Mouse (Mus musculus): ENCODE measurements around the gene Brms1l. TPM values are rescaled to one million over a fixed set of nuclear protein-coding genes. Genes with fewer than 3 reads are reported as not detected.

Gene Brms1l
- total RNA-seq, 1 experiment = 23.5 TPM

- no peak for DNase-seq (ENCODE audit: low read depth, low spot score)
Observed at GRCm38 (mm10) chr12:55888570-55888969, 52.4 kb downstream of the Brms1l start.

GRCm38 (mm10) chr12:55904801-55905200 lies 68.7 kb downstream of the Brms1l start:
- in situ Hi-C loops (cut with MboI; ENCODE audit: low sequenced_read_pairs in 2 of 2, unreplicated experiment in 2 of 2) = no loop called here
- DNase-seq (ENCODE audit: low read depth, low spot score) = no peak
- H3K4me1 ChIP-seq (ENCODE audit: control insufficient read depth in 2 of 2, insufficient read depth in 2 of 2, low read length in 2 of 2, poor library complexity in 1 of 2) = no peaks in the 10 kb centered on the region
- TF ChIP-seq CHD2 (IDR thresholded peaks at IDR 0.05; ENCODE audit: low read depth, low read length) = no peak
- TF ChIP-seq ZC3H11A (IDR thresholded peaks at IDR 0.05; ENCODE audit: borderline replicate concordance, low read depth, low read length) = no peak
- TF ChIP-seq MAFK (IDR thresholded peaks at IDR 0.05; ENCODE audit: insufficient read depth, low read depth, low read length) = no peak
- TF ChIP-seq HCFC1 (IDR thresholded peaks at IDR 0.05; ENCODE audit: borderline replicate concordance, insufficient read depth, low read length) = no peak
- TF ChIP-seq ZNF384 (IDR thresholded peaks at IDR 0.05; ENCODE audit: low read depth, low read length) = no peak
- no peaks in the 10 kb centered on the region for H3K9me3 ChIP-seq (ENCODE audit: control insufficient read depth, insufficient read depth, low read depth, low read length)
- no peak overlapping the region for H3K4me3 ChIP-seq (ENCODE audit: insufficient read depth in 1 of 2, low read depth in 1 of 2, low read length in 2 of 2, poor library complexity in 1 of 2, severe bottlenecking in 1 of 2)
- H3K9ac ChIP-seq (ENCODE audit: insufficient read depth, low read depth, low read length, poor library complexity, severe bottlenecking) = no peak overlapping the region
- H3K36me3 ChIP-seq (ENCODE audit: control insufficient read depth, insufficient read depth, low read length, poor library complexity, severe bottlenecking) = no peaks in the 10 kb centered on the region
- H3K27ac ChIP-seq (ENCODE audit: insufficient read depth, low read depth, low read length, poor library complexity, severe bottlenecking) = no peak overlapping the region

More at GRCm38 (mm10) chr12:55888570-55888969, 52.4 kb downstream of the Brms1l start:
- Histone ChIP-seq H3K9me3 (ENCODE audit: control insufficient read depth, insufficient read depth, low read depth, low read length) (no peaks in the 10 kb centered on the region), H3K4me1 (ENCODE audit: control insufficient read depth in 2 of 2, insufficient read depth in 2 of 2, low read length in 2 of 2, poor library complexity in 1 of 2) (0 out of 4 replicates have a peak, but pooled peaks cover 0 to 2% of the 10 kb centered on the region in 2 experiments), H3K36me3 (ENCODE audit: control insufficient read depth, insufficient read depth, low read length, poor library complexity, severe bottlenecking) (no peaks in the 10 kb centered on the region), H3K9ac (ENCODE audit: insufficient read depth, low read depth, low read length, poor library complexity, severe bottlenecking) (no peak overlapping the region), H3K4me3 (ENCODE audit: insufficient read depth in 1 of 2, low read depth in 1 of 2, low read length in 2 of 2, poor library complexity in 1 of 2, severe bottlenecking in 1 of 2) (no peak overlapping the region), H3K27ac (ENCODE audit: insufficient read depth, low read depth, low read length, poor library complexity, severe bottlenecking) (no peak overlapping the region)
- in situ Hi-C loops (cut with MboI; ENCODE audit: low sequenced_read_pairs in 2 of 2, unreplicated experiment in 2 of 2) = loop anchor here in 1 of 2 experiments (25.0 kb wide), 1 partner anchor 749 kb away; no protein-coding TSS in a partner anchor
- TF ChIP-seq ZNF384 (IDR thresholded peaks at IDR 0.05; ENCODE audit: low read depth, low read length) = no peak
- TF ChIP-seq CHD2 (IDR thresholded peaks at IDR 0.05; ENCODE audit: low read depth, low read length) = no peak
- TF ChIP-seq MAFK (IDR thresholded peaks at IDR 0.05; ENCODE audit: insufficient read depth, low read depth, low read length) = no peak
- no peak for TF ChIP-seq HCFC1 (IDR thresholded peaks at IDR 0.05; ENCODE audit: borderline replicate concordance, insufficient read depth, low read length)

GRCm38 (mm10) chr12:55912138-55912537 lies 76.0 kb downstream of the Brms1l start:
- no peak for DNase-seq (ENCODE audit: low read depth, low spot score)
- H3K4me3 ChIP-seq (ENCODE audit: insufficient read depth in 1 of 2, low read depth in 1 of 2, low read length in 2 of 2, poor library complexity in 1 of 2, severe bottlenecking in 1 of 2) = no peak overlapping the region
- no peaks in the 10 kb centered on the region for H3K36me3 ChIP-seq (ENCODE audit: control insufficient read depth, insufficient read depth, low read length, poor library complexity, severe bottlenecking)
- H3K4me1 ChIP-seq (ENCODE audit: control insufficient read depth in 2 of 2, insufficient read depth in 2 of 2, low read length in 2 of 2, poor library complexity in 1 of 2) = no peaks in the 10 kb centered on the region
- no peak overlapping the region for H3K27ac ChIP-seq (ENCODE audit: insufficient read depth, low read depth, low read length, poor library complexity, severe bottlenecking)
- TF ChIP-seq HCFC1 (IDR thresholded peaks at IDR 0.05; ENCODE audit: borderline replicate concordance, insufficient read depth, low read length) = no peak
- no peak for TF ChIP-seq MAFK (IDR thresholded peaks at IDR 0.05; ENCODE audit: insufficient read depth, low read depth, low read length)
- TF ChIP-seq CHD2 (IDR thresholded peaks at IDR 0.05; ENCODE audit: low read depth, low read length) = no peak
- no peak for TF ChIP-seq ZC3H11A (IDR thresholded peaks at IDR 0.05; ENCODE audit: borderline replicate concordance, low read depth, low read length)
- TF ChIP-seq ZNF384 (IDR thresholded peaks at IDR 0.05; ENCODE audit: low read depth, low read length) = no peak
- no peaks in the 10 kb centered on the region for H3K9me3 ChIP-seq (ENCODE audit: control insufficient read depth, insufficient read depth, low read depth, low read length)
- H3K9ac ChIP-seq (ENCODE audit: insufficient read depth, low read depth, low read length, poor library complexity, severe bottlenecking) = no peak overlapping the region
- in situ Hi-C loops (cut with MboI; ENCODE audit: low sequenced_read_pairs in 2 of 2, unreplicated experiment in 2 of 2) = no loop called here

GRCm38 (mm10) chr12:55913201-55913600 lies 77.1 kb downstream of the Brms1l start:
- Histone ChIP-seq H3K4me1 (ENCODE audit: control insufficient read depth in 2 of 2, insufficient read depth in 2 of 2, low read length in 2 of 2, poor library complexity in 1 of 2) (no peaks in the 10 kb centered on the region), H3K27ac (ENCODE audit: insufficient read depth, low read depth, low read length, poor library complexity, severe bottlenecking) (no peak overlapping the region), H3K36me3 (ENCODE audit: control insufficient read depth, insufficient read depth, low read length, poor library complexity, severe bottlenecking) (no peaks in the 10 kb centered on the region), H3K9me3 (ENCODE audit: control insufficient read depth, insufficient read depth, low read depth, low read length) (no peaks in the 10 kb centered on the region), H3K9ac (ENCODE audit: insufficient read depth, low read depth, low read length, poor library complexity, severe bottlenecking) (no peak overlapping the region), H3K4me3 (ENCODE audit: insufficient read depth in 1 of 2, low read depth in 1 of 2, low read length in 2 of 2, poor library complexity in 1 of 2, severe bottlenecking in 1 of 2) (no peak overlapping the region)
- no peak for DNase-seq (ENCODE audit: low read depth, low spot score)
- TF ChIP-seq MAFK (IDR thresholded peaks at IDR 0.05; ENCODE audit: insufficient read depth, low read depth, low read length) (peak; percentile 89), HCFC1 (IDR thresholded peaks at IDR 0.05; ENCODE audit: borderline replicate concordance, insufficient read depth, low read length) (no peak)
- in situ Hi-C loops (cut with MboI; ENCODE audit: low sequenced_read_pairs in 2 of 2, unreplicated experiment in 2 of 2) = no loop called here

GRCm38 (mm10) chr12:55916250-55916649 lies 80.1 kb downstream of the Brms1l start:
- DNase-seq (ENCODE audit: low read depth, low spot score) = no peak
- in situ Hi-C loops (cut with MboI; ENCODE audit: low sequenced_read_pairs in 2 of 2, unreplicated experiment in 2 of 2) = no loop called here
- no peak overlapping the region for H3K27ac ChIP-seq (ENCODE audit: insufficient read depth, low read depth, low read length, poor library complexity, severe bottlenecking)
- H3K36me3 ChIP-seq (ENCODE audit: control insufficient read depth, insufficient read depth, low read length, poor library complexity, severe bottlenecking) = no peaks in the 10 kb centered on the region
- H3K4me1 ChIP-seq (ENCODE audit: control insufficient read depth in 2 of 2, insufficient read depth in 2 of 2, low read length in 2 of 2, poor library complexity in 1 of 2) = no peaks in the 10 kb centered on the region
- 0 out of 4 replicates have a peak overlapping the region, but pooled peaks of 1 of the 2 experiments have one; percentile 36 for H3K4me3 ChIP-seq (ENCODE audit: insufficient read depth in 1 of 2, low read depth in 1 of 2, low read length in 2 of 2, poor library complexity in 1 of 2, severe bottlenecking in 1 of 2)
- no peaks in the 10 kb centered on the region for H3K9me3 ChIP-seq (ENCODE audit: control insufficient read depth, insufficient read depth, low read depth, low read length)
- TF ChIP-seq ZC3H11A (IDR thresholded peaks at IDR 0.05; ENCODE audit: borderline replicate concordance, low read depth, low read length) (no peak), MAFK (IDR thresholded peaks at IDR 0.05; ENCODE audit: insufficient read depth, low read depth, low read length) (no peak), ZNF384 (IDR thresholded peaks at IDR 0.05; ENCODE audit: low read depth, low read length) (no peak), HCFC1 (IDR thresholded peaks at IDR 0.05; ENCODE audit: borderline replicate concordance, insufficient read depth, low read length) (no peak), CHD2 (IDR thresholded peaks at IDR 0.05; ENCODE audit: low read depth, low read length) (no peak)
- H3K9ac ChIP-seq (ENCODE audit: insufficient read depth, low read depth, low read length, poor library complexity, severe bottlenecking) = no peak overlapping the region
